Mouse (Mus musculus) erythroblast, embryonic 14.5 days (primary cell): Measurements from ENCODE around the gene Ddt.

ENCODE experiments used
- GATA1 ChIP-seq: IDR thresholded peaks from 2 replicates; pipeline ENCODE4 v1.6.1; 2012; ENCODE audit warnings: low read length, inconsistent platforms, mixed read lengths
- TAL1 ChIP-seq: IDR thresholded peaks from 3 replicates; pipeline ENCODE4 v1.6.1; 2012; ENCODE audit warnings: low read length, inconsistent platforms, mixed read lengths

GRCm38 (mm10) chr10:75779206-75780174, 6.3 kb upstream of the Ddt start:
- TF ChIP-seq GATA1 (no peak), TAL1 (no peak)
